Mouse (Mus musculus) erythroblast, embryonic 14.5 days (primary cell): ENCODE measurements around the gene Ppfibp1.

Experiments
- GATA1 ChIP-seq: IDR thresholded peaks from 2 replicates; pipeline ENCODE4 v1.6.1; 2012; ENCODE audit warnings: low read length, inconsistent platforms, mixed read lengths
- TAL1 ChIP-seq: IDR thresholded peaks from 3 replicates; pipeline ENCODE4 v1.6.1; 2012; ENCODE audit warnings: low read length, inconsistent platforms, mixed read lengths

DNA sequence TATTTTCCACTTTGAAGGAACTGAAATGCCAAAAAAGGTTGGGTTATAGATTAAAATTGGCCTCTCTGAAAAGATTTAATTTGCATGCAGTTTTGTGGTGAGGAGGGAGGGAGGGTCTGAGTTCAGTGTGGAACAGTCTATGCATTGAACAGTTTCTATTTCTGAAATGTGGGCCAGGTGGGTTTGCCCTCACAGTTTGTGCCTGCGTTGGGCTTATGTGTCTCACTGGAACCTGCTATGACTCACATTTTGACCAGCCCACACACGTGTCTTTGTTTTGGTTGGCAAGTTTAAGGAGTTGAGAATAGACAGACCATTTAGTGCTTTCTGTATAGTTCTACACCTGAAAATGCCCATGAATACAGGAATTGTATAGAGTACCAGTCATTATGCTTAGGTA lies 5.6 kb downstream of the Ppfibp1 start:
- no peak for TF ChIP-seq GATA1
- TF ChIP-seq TAL1, result no peak
